Mouse (Mus musculus) left cerebral cortex, postnatal 25 days (tissue): ENCODE data around the gene A030005K14Rik. TPM values are rescaled to one million over a fixed set of nuclear protein-coding genes. Genes with fewer than 3 reads are reported as not detected.

Experiments used
- DNase-seq, 2 experiments: peaks; one replicate each; pipeline ENCODE4 v3.0.0; 2022; ENCODE audit warnings: low spot score in 2 of 2, mixed read lengths in 1 of 2
- intact Hi-C: fragments of 180-260 bp; cut with DNase I; formaldehyde crosslinking; loops from one replicate; pipeline ENCODE4 v1.15.1; 2025
- total RNA-seq, 2 experiments: library from RNA; stranded (reverse); gene quantifications; 2 replicates each; pipeline ENCODE4 v1.2.3; 2021

A030005K14Rik gene
- total RNA-seq, result not detected

- intact Hi-C loops, result no loop called here
- DNase-seq, result no peak
These were observed at the start of gene A030005K14Rik for GRCm38 (mm10) chr1:83059278-83059677. TSS of gene A030005K14Rik (minus strand) at chr1:83059378.

GRCm38 (mm10) chr1:83107410-83107978 is 48.3 kb upstream of the A030005K14Rik start:
- intact Hi-C loops, result no loop called here
- DNase-seq, result no peak

GRCm38 (mm10) chr1:83105464-83105863 is 46.3 kb upstream of the A030005K14Rik start:
- no peak for DNase-seq
- intact Hi-C loops, result no loop called here

- intact Hi-C loops, result no loop called here
- DNase-seq, result no peak
These were observed 42.7 kb upstream of the A030005K14Rik start for GRCm38 (mm10) chr1:83101891-83102290.

- no peak for DNase-seq
- intact Hi-C loops, result no loop called here
These were observed 40.5 kb upstream of the A030005K14Rik start for GRCm38 (mm10) chr1:83099580-83100137.

GRCm38 (mm10) chr1:83099160-83099559 is 40.0 kb upstream of the A030005K14Rik start:
- no peak for DNase-seq
- intact Hi-C loops, result no loop called here

- no peak for DNase-seq
- intact Hi-C loops, result no loop called here
These were observed 37.8 kb upstream of the A030005K14Rik start for GRCm38 (mm10) chr1:83096935-83097334.

- peak in 1 of 2 experiments; percentile 15 for DNase-seq
- intact Hi-C loops, result no loop called here
These were observed 32.1 kb upstream of the A030005K14Rik start for GRCm38 (mm10) chr1:83091268-83091667.

- intact Hi-C loops, result no loop called here
- no peak for DNase-seq
These were observed 25.6 kb upstream of the A030005K14Rik start for GRCm38 (mm10) chr1:83084790-83085189.

- intact Hi-C loops, result loop anchor here (5.0 kb wide), 1 partner anchor 285 kb away; no protein-coding TSS in a partner anchor
- DNase-seq, result peak; percentile 7 to 21
These were observed 17.8 kb upstream of the A030005K14Rik start for GRCm38 (mm10) chr1:83077016-83077415.

GRCm38 (mm10) chr1:83076190-83076917 is 17.2 kb upstream of the A030005K14Rik start:
- peak; percentile 47 to 55 for DNase-seq
- intact Hi-C loops, result loop anchor here (5.0 kb wide), 1 partner anchor 284 kb away; no protein-coding TSS in a partner anchor

GRCm38 (mm10) chr1:83075526-83076189 is 16.5 kb upstream of the A030005K14Rik start:
- intact Hi-C loops, result loop anchor here (5.0 kb wide), 1 partner anchor 283 kb away; no protein-coding TSS in a partner anchor

GRCm38 (mm10) chr1:83067205-83067604 is 8.0 kb upstream of the A030005K14Rik start:
- intact Hi-C loops, result loop anchor here (5.0 kb wide), 1 partner anchor 650 kb away; no protein-coding TSS in a partner anchor
- DNase-seq, result peak in 1 of 2 experiments; percentile 33

More at GRCm38 (mm10) chr1:83075526-83076189, 16.5 kb upstream of the A030005K14Rik start:
- no peak for DNase-seq

GRCm38 (mm10) chr1:83066577-83066976 is 7.4 kb upstream of the A030005K14Rik start:
- DNase-seq, result peak in 1 of 2 experiments; percentile 29
- intact Hi-C loops, result loop anchor here (5.0 kb wide), 1 partner anchor 651 kb away; no protein-coding TSS in a partner anchor

- intact Hi-C loops, result loop anchor here (5.0 kb wide), 2 partner anchors 122 to 652 kb away; no protein-coding TSS in a partner anchor
- DNase-seq, result peak; percentile 6 to 36
These were observed 5.7 kb upstream of the A030005K14Rik start for GRCm38 (mm10) chr1:83064851-83065250.

GRCm38 (mm10) chr1:83060643-83061042 is 1.5 kb upstream of the A030005K14Rik start, which contains the start of gene Krtap28-13:
TSS of gene Krtap28-13 (plus strand) at chr1:83060930.
- intact Hi-C loops, result loop anchor here (5.0 kb wide), 1 partner anchor 127 kb away; no protein-coding TSS in a partner anchor
- DNase-seq, result no peak

GRCm38 (mm10) chr1:83058481-83058880 is 697 bp downstream of the A030005K14Rik start:
- no peak for DNase-seq
- intact Hi-C loops, result no loop called here

- intact Hi-C loops, result no loop called here
- DNase-seq, result no peak
These were observed 14.2 kb downstream of the A030005K14Rik start, which contains the start of gene Gm47969 for GRCm38 (mm10) chr1:83044882-83045427. TSS of gene Gm47969 (plus strand) at chr1:83044932.

- no peak for DNase-seq
- intact Hi-C loops, result no loop called here
These were observed 16.8 kb downstream of the A030005K14Rik start, which contains the start of gene Krtap28-10 for GRCm38 (mm10) chr1:83042380-83042779. TSS of gene Krtap28-10 (minus strand) at chr1:83042480.
